Mouse (Mus musculus): Measurements from ENCODE around the gene Fbxo36. TPM values are rescaled to one million over a fixed set of nuclear protein-coding genes. Genes with fewer than 3 reads are reported as not detected.

The Fbxo36 gene
- total RNA-seq, 2 experiments from 2014 or later, result 0.99 to 1.2 TPM

DNA sequence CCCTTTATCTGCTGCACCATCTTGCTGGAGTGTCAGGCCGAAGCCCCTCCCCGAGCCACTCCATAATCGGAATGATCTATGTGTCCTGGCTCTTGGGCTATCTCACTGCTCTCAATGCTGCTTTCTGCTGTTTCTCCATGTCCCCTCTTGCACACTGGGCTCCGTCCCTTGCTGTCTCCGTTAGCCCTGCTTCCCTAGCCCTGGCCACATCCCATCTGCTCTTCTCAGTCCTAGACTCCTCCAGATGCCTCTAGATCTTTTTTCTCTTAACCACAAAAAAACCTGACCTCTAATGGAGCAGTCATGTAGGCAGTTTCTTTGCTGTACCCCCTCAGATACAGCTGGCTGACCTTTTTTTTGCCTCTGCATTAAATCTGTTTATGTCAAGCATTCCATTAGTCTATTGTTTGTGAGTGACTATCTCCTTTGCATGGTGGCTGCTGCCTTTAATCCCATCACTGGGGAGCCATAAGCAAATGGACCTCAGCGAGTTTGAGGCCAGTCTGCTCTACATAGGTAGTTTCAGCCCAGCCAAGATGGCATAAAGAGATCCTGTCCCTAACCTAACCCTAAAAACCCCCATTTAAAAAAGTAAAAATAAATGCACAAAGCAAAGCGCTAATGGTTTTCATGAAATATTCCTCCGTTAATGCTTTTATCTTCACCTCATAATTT lies 49.8 kb downstream of the Fbxo36 start:
- intact Hi-C loops (cut with DNase I), result no loop called here
- DNase-seq, result no peak

DNA sequence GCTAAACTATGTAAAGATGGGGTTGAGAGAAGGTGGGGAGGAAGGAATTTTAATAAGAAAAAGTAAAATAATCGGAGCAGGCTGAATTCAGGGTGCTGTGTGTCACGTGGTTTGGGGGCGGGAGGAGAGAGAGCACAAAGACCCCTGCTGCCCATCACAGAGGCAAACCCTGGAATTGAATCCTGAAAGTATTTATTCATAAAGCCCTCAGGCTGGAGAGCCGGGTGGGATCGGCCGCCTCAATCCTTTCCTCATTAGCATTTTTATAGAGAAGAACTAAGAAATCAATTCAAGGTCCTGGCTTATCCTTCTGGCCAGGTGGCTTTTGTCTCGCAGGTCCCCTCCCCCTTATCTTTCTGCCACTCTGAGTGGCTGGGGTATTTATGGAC lies 50.4 kb downstream of the Fbxo36 start:
- peak; percentile 5 for DNase-seq
- intact Hi-C loops (cut with DNase I), result no loop called here

DNA sequence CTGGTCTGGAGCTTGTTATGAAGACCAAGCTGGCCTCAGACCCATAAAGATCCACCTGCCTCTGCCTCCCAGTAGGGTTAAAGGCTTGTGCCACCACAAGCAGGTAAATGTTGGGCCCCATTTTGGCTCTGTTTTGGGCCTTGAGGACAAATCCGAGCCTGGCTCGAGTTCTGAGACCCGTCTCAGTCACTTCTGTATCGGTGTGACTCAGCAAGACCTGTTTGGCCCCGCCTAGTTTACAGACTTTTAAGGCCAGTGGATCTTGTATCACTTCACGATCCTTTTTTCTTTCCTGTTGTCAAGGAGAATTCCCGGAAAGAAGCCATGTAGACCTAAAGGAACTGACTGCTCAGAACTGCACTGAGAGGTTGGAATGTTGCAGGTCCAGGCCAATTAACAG lies 50.9 kb downstream of the Fbxo36 start:
- no peak for DNase-seq
- intact Hi-C loops (cut with DNase I), result no loop called here

DNA sequence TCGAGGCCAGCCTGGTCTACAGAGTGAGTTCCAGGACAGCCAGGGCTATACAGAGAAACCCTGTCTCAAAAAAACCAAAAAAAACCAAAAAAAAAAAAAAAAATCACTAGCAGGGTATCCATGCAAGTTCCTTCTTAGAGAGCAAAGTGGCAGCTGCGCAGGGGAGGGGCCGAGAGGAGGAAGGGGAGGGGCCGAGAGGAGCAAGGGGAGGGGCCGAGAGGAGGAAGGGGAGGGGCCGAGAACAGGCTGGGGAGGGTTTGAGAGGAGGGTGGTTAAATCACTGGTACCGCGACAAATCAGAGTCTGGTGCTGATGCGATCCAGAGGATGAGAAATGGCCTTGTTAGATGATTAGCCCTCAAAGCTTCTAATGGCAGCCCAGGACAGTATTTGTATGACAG lies 52.1 kb downstream of the Fbxo36 start:
- intact Hi-C loops (cut with DNase I), result no loop called here
- no peak for DNase-seq

DNA sequence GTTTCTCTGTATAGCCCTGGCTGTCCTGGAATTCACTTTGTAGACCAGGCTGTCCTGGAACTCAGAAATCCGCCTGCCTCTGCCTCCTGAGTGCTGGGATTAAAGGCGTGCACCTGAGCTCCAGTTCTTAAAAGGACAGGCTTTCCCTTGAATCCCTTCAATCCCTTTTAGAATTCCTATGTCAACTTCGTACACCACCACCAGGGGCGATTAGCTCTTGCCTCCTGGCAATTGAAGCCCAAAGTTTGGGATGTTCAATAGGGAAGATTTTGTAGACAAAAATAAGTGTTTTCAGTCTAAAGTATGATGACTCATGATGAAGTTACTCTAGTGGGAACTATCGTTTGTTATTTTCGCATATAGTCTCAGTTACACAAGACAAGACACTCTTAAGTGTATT lies 57.7 kb downstream of the Fbxo36 start:
- intact Hi-C loops (cut with DNase I), result no loop called here

DNA sequence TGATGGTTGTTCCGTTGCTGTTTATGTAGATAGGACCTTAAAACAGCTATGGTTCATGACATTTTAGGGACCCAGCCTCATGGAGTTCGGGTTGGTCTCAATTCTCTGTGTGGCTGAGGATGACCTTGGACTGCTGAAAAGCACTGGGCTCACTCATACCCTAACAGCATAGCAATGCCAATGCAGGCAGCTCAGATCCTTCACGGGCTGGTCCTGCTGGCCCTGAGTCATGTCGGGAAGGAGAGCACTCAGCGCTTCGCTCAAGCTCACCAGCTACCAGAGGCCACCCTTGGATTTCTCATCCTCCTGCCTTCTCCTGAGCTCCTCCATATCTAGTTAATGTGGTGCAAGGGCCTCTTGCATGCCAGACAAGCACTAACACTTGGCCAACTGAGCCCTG lies 59.5 kb downstream of the Fbxo36 start:
- DNase-seq, result no peak
- intact Hi-C loops (cut with DNase I), result no loop called here

More for the DNA sequence above, 57.7 kb downstream of the Fbxo36 start:
- DNase-seq, result no peak

DNA sequence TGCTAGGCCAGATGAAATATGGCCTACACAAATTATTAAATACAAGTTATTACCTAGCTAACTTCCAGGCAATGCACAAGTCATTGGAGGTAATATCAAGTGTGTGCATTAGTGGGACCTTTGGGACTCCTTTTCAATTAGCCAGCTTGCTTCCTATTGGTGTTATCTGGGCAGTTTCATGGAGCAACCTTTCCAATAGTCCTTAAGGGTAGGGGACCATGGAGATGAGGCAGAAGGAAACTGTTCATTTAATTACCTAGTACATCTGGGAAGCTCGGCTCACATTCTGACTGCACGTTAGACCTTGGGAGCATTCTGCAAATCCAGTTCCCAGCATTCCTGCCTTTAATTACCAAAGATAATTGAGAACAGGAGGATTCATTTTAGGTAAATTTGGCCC lies 64.8 kb downstream of the Fbxo36 start:
- intact Hi-C loops (cut with DNase I), result no loop called here
- DNase-seq, result no peak

DNA sequence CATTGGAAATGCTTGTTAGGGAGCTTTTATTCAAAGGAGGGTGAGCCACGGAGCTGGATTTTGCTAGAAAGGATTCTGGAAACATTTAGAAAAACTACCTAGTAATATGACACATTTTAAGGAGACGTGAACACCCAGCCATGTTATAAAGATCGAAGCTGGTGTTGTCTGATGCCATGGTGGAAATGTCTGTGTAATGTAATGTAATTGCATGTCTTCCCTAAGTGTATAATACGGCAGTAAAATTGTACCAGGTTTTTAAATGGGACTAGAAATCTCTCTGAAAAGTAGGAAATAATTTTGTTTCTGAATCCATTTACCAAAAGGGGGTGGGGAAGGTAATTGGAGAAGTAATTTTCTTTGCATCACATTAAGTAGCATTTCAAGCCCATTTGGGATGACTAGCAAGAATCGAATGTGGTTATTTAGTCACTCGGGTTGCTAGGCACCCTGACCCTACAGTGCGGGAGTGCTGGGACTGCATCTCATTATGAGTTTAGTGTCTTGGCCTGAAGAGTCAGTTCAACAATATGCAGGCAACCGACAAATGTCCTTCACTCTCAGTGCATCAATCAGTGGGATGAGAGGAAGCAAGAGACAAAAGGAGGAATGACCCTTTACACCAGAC lies 70.7 kb downstream of the Fbxo36 start:
- intact Hi-C loops (cut with DNase I), result no loop called here
- DNase-seq, result no peak

DNA sequence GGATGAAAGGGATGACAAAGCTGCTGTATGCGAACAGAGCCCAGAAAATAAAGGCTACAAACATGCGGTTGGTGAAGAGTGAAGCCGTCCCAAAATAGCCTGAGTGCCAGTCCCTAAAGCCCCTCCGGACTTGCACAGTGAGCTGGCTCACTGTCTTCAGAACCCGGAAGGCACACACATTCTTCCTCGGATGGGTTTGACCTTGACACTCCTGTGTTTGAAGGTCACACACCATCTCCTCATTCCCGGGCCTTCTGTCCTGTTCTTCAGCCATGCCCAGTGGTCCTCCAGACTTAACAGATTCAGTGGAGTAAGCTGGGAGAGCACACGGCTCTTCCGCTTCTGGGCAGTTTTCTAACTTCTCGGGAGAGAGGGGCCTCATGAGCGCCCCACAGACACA lies 72.9 kb downstream of the Fbxo36 start:
- no peak for DNase-seq
- intact Hi-C loops (cut with DNase I), result no loop called here

DNA sequence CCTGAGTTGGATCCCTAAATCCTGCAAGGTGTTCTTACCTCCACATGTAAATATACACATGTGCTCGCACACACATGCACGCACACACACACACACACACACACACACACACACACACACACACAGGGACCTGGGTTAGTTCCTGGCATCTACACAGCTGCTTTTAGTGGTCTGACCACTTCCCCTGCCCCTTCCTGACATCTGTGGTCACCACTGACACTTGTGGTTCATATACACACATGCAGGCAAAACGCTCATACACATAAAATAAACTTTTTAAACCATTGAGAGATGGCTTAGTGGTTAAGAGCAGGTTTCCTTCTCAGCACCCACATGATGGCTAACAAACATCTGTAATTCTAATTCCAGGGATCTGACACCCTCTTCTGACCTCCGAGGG lies 75.4 kb downstream of the Fbxo36 start:
- DNase-seq, result no peak
- intact Hi-C loops (cut with DNase I), result no loop called here

DNA sequence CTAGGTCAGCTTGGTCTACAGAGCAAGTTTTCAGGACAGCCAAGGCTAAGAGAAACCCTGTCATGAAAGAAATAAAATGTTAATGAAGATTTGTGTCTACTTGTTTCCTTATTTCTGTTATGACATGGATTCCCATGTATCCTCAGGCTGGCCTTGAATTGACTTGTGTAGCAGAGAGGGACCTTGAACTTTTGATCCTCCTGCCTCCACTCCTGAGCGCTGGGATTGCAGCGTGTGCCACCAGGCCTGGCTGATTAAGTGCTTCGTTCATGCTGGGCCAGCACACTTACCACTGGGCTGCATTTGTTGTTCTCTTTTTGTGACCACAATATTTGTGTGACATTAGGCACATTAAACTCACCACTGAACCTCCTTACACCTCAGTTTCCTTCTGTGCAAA lies 79.2 kb downstream of the Fbxo36 start:
- no peak for DNase-seq
- intact Hi-C loops (cut with DNase I), result no loop called here

DNA sequence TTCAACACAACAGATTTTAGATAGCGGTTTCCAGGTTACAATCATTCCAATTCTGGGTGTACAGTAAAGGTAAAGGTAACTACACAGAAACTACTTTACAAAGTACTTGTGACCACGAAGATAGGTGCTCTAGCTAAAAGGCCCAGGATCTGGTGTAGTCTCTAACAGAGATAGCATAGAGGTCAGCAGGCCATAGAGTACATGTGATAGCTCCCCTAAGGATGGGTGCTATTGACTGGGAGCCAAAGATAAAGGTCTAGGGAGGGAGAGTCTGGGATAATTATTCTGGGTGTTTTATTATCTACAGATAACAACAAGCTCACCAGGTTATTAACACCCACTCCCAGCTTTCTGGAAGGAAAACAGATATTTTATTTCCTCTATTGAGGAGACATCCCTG lies 83.8 kb downstream of the Fbxo36 start:
- intact Hi-C loops (cut with DNase I), result no loop called here
- no peak for DNase-seq

DNA sequence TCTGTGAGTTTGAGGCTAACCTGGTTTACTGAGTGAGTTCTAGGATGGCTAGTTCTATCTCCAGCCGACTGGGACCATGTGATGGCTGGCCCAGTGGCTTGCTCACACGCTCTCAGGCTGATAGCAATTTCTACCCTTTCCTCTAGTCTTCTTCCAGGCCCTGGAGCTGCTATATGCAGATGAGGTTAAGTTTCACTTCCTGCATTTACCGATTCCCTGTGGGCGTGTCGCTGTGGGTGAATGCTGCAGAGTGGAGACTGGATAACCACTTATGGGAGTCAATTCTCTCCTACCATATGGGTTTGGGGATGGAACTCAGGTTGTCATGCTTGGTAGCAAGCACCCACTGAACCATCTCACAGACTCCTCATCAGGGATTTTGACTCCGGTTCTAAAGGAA lies 84.5 kb downstream of the Fbxo36 start:
- no peak for DNase-seq
- intact Hi-C loops (cut with DNase I), result no loop called here

DNA sequence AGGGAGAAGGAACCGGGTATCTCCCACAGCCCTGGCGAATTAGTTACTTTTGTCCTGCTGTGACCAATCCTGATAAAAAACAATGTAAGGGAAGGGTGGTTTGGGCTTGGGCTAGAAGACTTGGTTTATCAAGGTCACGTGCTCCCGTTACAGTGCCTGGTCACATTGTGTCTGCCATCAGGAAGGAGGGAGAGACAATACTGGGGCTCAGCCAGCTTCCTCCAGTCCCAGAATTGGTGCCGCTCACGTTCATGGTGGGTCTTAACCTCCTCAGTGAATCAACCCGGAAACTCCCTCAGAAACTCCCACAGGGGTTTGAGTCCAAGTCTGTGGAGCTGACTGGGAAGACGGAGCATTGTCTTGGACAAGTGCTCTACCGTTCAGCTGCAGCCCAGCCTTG lies 86.0 kb downstream of the Fbxo36 start:
- intact Hi-C loops (cut with DNase I), result no loop called here

DNA sequence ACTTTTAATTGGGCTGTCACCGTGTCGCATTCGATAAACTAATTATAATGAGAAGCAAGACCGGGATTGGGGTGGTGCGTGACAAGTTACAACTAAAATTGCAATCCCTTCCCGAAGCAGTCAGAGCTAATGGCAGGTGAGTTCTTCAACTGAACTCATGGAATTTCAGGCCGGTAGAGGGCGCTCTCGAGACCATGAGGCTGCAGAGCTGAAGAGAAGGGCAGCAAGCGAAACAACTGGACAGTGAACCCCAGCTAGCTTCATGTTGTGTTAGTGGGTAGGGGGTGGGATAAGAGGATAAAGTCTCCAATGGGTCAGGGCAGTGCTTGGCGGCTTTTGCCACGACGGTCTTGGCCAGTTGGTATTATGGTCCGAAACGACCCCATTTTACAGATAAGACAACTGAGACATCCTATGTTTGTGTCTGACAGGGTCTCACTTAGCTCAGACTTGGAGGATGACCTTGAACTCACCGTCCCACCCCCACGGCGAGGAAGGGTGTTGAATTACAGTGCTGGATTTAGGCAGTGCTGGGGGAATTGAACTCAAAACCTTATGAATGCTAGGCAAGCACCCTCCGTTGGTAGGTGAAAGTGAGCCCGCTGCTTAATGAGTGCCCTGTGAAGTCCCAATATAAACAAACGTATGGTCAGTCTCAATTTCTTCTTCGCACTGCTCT lies 94.0 kb downstream of the Fbxo36 start:
- intact Hi-C loops (cut with DNase I), result no loop called here
- DNase-seq, result peak; percentile 87

More for the DNA sequence above, 86.0 kb downstream of the Fbxo36 start:
- DNase-seq, result no peak

DNA sequence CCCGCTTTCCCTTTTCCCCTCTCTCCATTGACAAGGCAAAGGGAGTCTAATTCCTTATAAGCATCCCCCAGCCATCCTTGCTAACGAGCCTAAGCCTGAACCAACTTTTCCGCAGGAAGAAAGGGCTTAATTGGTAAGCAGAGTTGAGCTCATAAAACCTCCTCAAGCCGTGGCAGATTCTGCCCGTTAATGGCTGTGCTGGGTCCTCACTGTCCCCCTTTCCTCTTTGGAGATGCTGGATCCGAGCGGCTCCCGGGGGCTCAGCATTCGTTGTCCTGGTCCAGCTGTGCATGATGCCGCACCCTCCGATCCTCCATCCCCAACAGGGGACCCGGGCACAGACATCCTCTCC lies 94.5 kb downstream of the Fbxo36 start:
- intact Hi-C loops (cut with DNase I), result no loop called here
- no peak for DNase-seq

DNA sequence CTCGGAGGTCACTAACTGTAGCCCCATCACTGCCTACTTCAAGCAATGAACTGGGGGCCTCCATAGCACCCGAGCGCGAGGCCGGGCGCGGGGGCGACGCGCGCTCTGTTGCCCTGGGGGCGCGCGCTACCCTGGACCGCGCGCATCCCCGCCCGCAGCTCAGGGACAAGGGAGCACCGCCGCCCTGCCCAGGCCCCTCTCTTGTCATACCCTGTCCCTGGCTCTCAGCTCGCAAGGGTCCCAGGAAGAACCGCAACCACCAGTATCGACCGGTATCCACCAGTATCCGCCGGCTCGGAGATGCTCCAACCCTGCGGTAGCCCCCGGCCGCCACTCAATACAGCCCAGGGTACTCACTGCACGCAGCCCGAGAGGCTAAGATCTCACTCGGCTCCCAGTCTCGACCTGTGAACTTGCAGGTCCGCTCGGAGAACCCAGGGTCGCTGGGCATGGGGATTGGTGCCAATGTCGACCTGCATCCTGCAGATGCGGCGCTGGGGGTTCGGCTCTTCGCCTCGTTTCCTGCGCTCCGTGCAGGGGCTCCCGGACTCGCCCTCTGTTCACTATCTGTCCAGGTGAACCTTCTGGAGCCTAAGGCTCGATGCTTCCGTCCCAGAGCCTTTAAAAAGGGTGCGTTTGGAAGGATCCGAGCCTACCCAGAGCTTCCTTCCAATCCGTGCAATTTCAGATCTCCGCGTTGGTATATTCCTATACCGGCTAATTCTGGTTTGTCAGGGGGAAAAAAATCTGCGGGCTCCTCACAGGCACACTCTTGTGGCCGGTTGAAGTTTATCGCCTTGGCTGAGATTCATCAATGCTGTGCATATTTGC lies 95.1 kb downstream of the Fbxo36 start, which contains the start of gene Slc16a14:
TSS of gene Slc16a14 (minus strand) at position 632 of the 831 bp plus-strand sequence.
- intact Hi-C loops (cut with DNase I), result no loop called here
- peak; percentile 53 for DNase-seq

DNA sequence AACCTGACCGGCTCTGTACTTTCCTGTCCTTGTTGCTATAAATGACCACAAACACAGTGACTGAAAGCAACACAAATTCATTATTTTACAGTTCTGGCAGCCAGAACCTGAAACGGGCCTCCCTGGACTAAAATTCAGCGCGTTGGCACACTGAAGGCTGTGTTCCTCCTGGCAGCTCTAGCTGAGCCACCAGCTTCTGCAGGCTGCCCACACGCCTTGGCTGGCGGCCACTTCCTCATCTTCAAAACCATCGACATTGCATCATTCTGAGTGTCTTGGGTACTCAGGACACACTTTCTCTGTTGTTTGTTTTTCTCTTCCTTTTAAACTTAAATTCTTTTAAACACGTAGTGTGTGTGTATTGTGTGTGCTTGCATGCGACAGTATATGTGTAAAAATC lies 96.0 kb downstream of the Fbxo36 start:
- intact Hi-C loops (cut with DNase I), result no loop called here
- DNase-seq, result peak; percentile 69

DNA sequence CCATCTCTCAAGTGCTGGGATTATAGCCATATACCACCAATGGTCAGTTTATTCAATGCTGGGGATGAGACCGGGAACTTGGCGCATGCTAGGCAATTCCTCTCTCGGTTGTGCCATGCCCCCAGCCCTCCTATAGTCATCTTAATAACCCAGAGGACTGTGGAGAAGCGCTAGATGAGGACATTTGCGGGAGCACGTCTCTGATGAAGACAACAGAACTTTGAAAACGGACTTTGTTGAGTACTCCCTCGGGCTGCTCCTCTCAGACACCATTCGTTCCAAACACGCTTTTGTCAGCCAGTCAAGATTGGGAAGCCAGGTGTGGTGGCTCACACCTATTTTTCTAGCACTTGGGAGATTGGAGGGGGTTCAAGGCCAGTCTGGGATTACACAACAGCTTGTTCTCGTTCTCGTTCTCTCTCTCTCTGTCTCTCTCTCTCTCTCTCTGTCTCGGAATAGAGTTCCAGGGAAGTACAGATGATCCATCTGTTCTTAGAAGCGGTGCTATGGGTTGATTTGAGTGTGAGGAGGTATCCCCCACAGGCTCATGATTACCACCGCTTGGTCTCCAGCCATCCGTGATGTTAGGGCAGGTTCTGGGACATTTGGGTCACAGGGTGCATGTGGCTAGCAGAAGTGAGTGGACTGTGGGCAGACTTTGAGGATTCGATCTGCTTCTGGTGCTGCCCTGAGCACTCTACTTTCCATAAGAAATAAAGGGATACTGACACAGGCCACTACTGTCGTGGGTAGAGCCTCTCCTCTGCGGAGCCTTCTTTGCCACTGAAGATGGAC lies 97.3 kb downstream of the Fbxo36 start:
- intact Hi-C loops (cut with DNase I), result no loop called here

DNA sequence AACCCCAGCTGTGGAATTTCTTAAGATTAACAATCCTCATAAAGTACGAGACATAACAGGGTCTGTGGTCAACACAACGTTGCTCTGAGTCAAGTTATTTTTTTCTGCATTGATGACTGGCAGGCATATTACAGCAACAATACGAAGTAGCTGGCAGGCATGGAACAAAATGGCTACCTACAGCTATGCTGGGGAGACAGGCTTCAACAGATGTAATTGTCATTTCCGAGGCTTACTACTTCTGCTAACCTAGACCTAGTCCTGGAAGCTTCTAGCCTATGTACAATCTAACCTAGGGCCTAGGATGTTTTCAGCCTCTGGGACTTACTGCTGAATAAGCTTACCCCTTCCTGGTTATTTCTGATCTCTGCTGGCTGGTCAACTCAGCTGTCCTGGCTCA lies 99.8 kb downstream of the Fbxo36 start:
- intact Hi-C loops (cut with DNase I), result no loop called here
- DNase-seq, result no peak

More for the DNA sequence above, 97.3 kb downstream of the Fbxo36 start:
- DNase-seq, result no peak

DNA sequence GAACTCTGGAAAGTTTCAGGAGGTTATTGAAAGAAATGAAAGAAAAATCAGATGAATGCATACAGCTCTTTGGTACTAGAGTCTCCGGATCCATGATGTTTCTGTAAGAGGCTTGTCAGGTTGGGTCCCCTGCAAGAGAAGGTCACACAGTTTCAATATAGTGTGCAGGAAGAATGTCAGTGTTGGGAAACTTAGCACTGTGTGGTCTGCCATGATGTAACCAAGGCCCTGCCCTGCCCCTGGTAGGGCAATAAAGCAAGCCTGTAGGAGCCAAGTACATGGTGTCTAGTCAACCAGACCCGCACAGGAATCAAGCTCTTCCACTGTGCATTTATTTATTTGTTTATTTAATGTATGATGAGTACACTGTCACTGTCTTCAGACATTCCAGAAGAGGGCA lies 100.7 kb downstream of the Fbxo36 start:
- intact Hi-C loops (cut with DNase I), result no loop called here
- DNase-seq, result no peak
